Mouse (Mus musculus) left cerebral cortex, postnatal 36 days (tissue): ENCODE data around the gene Rasgef1a. TPM values are rescaled to one million over a fixed set of nuclear protein-coding genes. Genes with fewer than 3 reads are reported as not detected.
A peak's percentile ranks its signal among the peaks of the same experiment; 100 is the strongest.

Experiments
- DNase-seq, 2 experiments: peaks; one replicate each; pipeline ENCODE4 v3.0.0; 2021 to 2022; ENCODE audit warnings: low spot score in 2 of 2, mixed read lengths in 1 of 2
- intact Hi-C: fragments of 180-260 bp; cut with DNase I; formaldehyde crosslinking; loops from one replicate; pipeline ENCODE4 v1.15.1; 2025
- microRNA-seq: library from miRNA; unstranded; fragments of <30 nt; microRNA quantifications from one replicate; pipeline ENCODE4 v1.2.0, GENCODE M21; 2022
- total RNA-seq, 2 experiments: library from RNA; stranded (reverse); gene quantifications; 2 replicates each; pipeline ENCODE4 v1.2.3; 2021

Gene Rasgef1a
- total RNA-seq, 2 experiments from 2014 or later = 208 to 212 TPM

DNA sequence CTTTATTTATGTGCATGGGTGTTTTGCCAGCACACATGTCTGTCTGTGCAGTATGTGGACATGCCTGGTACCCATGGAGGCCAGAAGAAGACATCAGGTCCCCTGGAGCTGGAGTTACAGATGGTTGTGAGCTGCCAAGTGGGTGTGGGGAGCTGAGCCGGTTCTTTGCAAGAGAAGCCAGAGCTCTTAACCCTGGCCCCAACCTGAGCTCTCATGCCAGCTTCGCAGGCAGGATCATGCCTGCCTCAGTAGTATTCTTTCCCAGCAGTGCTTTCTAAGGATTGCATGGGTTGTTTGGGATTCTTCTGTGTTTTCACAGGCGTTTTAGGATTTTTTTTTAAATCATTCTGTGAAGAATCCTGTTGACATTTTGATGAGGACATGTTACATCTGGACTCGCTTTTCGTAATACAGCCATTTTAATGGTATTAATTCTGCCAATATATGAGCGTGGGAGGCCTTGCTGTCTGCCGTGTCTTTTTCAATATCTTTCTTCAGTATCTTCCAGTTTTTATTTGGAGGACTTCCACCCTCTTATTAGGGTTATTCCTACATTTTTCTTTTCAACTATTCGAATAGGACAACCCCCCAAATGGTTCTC lies 86.6 kb downstream of the Rasgef1a start:
- intact Hi-C loops = loop anchor here (10.0 kb wide), 1 partner anchor 163 kb away; the partner anchor contains the start of gene Fxyd4
- DNase-seq = no peak

DNA sequence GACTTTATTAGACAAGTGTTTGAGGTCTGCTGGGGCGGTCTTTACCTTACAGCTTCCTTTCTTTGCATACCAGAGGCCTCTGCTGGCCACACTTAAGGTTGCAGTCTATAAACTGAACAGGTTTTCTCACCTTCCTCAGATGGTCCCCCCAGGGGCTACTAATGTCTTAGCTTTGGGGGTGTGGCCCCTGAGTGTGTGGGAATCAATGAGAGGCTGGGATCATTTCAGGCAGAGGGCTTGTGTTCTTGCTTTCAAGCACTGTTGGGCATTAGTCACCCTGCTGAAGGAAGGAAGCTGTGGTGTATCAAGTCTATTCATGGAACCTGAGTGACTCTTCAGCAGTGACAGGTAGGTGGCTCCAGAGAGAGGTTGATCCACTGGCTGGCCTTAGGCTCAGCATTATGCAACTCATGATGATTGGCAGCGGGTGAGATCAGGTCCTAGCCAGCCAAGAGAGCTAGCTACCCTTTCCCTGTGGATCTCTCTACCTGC lies 88.1 kb downstream of the Rasgef1a start:
- no peak for DNase-seq
- intact Hi-C loops = loop anchor here (10.0 kb wide), 1 partner anchor 165 kb away; the partner anchor contains the start of gene Fxyd4

DNA sequence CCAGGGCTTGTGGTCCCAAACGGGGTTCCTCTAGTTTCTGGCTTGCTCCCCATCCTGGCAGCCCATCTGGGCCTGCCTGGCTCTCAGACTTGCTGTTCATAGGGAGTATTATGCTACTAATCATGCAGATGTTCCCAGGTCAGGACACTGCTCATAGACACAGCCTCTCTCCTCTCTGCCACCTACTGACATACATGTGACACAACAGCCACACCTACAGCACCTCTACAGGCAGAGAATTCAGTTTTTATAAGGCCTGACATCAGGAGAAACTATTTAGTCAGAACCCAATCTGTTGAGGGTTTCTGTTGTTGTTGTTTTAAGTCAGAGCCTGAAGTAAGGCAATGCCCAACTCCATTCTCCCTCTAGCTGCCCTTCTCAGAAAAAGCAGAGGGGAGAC lies 100.6 kb downstream of the Rasgef1a start:
- intact Hi-C loops = no loop called here
- DNase-seq = no peak

DNA sequence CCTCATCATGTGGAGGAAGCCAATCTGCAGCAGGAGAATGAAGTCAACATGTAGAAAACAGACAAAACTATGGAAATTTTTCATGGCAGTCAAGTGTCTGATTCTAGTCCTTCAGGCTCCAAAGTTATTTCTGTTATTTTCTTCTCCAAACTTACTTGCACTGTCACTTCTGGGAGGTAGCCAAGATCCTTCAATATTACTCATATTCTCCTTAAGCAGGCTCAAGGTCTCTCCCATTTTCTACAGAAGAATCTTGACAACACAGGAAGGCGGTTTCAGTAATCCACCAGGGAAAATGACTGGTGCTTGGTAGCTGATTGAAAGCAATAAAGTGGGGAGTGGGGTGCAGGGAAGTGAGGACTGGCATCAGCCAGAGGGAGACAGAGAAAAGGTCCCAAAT lies 111.5 kb downstream of the Rasgef1a start:
- no peak for DNase-seq
- intact Hi-C loops = no loop called here

DNA sequence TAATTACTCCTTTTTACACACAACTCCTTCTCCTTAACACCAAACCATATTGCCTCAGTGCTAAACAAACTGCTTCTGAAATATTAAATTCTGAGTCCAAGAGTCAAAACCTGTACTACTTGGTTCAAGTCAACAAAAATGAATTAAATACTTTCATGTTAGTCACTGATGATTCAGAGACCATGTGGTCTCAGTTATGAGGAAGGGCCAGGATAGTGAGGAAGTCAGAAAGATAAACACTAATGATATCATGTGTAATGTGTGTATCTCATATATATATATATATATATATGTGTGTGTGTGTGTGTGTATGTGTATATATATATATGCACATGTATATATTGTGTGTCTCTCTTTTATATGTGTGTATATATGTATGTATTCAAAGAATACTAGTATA lies 115.3 kb downstream of the Rasgef1a start:
- DNase-seq = no peak

GRCm38 (mm10) chr6:118127198-118127597 lies 116.0 kb downstream of the Rasgef1a start:
- no peak for DNase-seq
- intact Hi-C loops = no loop called here

More for the DNA sequence above, 115.3 kb downstream of the Rasgef1a start:
- intact Hi-C loops = no loop called here

DNA sequence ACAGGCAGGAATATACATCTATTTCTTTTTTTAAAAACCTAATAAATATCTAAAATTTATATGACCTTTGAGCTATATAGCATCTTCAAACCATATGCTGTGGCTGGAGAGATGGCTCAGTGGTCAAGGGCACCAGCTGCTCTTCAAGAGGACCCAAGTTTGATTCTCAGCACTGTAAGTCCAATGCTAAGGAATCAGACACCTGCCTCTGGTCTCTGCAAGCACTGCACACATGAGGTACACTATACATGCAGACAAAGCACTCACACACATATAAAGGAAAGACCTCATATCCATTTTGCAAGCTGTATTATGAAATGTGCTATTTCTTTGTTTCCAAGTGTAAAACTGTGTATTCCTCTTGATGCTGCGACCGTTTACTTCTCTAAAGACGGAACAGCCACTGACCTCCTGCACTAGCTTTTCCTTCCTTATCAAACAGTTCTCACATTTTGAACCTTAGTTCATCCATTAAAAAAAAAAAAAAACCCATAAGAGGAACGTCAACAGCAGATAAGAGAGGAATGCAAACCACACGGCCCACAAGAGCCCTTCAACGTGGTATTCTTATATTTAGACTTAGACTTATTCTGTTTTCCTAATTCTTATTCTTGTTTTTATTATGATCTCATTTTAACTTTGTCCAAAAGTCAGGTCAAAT lies 116.7 kb downstream of the Rasgef1a start:
- intact Hi-C loops = no loop called here
- no peak for DNase-seq

DNA sequence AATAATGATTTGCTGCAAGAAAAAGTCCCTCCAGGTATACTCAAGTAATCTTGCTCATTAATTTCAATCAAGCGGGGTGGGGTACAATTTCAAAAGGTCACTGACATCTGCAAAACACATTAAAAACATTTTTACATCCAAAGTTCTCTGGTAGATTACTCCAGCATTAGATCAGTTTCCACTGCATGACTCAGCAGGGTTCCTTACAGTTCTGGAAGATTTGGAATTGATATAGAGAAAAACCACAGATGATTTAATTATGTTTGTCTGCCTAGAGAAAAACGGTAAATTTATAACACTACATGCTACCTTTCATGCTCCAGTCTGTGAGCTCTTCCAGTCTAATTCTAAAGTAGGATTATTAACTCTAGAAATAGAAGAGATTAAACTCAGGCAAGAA lies 118.8 kb downstream of the Rasgef1a start:
- no peak for DNase-seq
- intact Hi-C loops = no loop called here

DNA sequence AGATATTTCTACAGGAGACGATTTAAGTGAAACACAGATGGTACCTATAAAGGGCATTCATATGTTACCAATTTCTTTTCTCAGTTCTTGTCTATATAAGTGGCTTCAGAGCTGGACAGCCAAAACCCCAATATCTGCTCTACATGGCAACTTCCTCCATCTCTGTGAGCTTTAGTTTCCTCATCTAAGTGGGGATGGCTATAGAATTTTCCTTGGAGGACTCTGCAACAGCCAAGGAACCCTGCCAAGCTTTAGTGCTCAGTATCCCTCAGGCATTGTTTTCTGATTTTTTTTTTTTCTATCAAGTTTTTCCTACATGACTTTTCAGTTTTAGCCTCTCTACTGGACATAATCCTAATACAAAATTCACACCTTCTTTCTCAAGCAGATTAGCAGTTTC lies 123.2 kb downstream of the Rasgef1a start:
- no peak for DNase-seq
- intact Hi-C loops = no loop called here

DNA sequence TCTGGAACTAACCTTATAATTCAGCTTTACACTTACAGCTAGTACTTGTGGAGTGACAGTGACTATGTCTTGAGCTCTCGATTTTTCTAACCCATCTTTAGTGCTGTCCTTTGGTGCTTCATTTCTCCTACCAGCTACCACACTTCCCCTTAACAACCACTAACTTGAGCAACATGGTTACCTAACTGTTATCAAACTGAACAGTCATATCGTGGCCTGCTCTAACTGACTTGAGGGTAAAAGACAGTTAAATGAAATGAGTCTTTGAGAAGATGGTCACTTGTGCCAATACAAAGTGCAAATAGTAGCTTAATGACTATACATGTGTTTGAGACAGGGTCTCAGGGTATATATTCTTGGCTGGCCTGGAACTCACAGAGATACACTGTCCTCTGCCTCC lies 125.9 kb downstream of the Rasgef1a start:
- intact Hi-C loops = no loop called here
- no peak for DNase-seq

DNA sequence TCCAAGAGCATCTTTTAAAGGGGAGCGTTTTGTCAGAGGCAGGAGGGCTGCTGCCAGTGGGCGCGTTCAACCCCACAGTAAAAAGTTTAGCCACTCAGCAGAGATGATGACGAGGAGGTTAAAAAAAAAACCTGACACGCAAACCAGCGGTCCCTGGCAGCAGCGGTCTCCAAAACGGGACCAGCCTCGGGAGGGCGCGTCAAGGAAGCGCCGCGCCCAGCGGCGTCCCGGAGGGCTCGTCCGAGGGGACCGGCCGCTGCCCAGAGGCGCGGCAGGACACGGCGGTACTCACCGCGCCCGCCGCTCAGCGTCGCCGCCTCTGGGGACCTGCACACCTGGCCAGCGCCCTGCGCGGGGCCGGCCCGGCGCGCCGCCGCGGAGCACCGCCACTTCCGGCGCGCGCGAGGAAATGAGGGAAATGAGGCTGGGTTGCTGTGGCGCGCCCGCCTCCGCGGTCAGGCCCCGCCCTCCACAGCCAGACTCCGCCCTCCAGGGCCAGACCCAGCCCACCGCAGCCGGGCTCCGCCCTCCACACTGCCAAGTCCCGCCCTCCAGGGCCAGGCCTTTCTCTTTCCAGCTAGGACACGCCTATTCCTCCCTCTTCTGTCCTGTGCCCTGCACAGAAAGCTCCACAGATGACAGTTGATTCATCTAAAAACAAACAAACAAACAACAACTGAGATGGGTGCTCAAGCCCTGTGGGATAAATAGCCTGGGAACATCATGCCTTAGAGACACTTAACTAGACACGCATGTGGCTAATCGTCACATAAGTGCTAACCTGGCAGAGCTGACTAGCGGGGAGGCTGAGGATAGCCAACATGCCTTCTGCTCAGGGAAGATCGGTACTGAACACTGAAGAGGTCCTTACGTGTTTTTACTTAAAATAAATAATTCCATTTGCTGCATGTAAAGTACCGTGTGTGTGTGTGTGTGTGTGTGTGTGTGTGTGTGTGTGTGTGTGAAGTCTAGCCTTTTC lies 127.8 kb downstream of the Rasgef1a start, which contains the start of gene Csgalnact2:
Gene Csgalnact2 (minus strand): TSS at position 410 of the 979 bp plus-strand sequence.
- intact Hi-C loops = no loop called here
- DNase-seq = peak; percentile 91 to 93

DNA sequence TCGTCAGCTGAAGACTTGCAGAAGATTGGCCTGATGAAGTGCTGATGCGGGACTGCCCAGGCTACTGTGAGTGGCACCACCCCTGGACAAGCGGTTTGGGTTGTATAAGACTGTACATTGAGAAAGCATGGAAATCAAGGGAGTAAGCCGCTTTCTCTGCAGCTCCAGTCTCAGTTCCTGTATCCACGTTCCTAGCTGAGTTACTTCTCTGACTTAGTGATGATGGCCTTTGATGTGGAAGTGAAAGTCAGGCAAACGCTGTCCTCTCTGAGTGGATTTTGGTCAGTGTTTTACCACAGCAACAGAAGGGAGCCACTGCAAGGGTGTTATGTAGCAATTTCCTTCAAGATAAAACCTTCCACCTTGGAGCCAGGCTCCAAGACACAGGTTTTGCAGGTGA lies 129.7 kb downstream of the Rasgef1a start:
- DNase-seq = no peak
- intact Hi-C loops = no loop called here

Small RNA genes lying within 50 kb of the gene (microRNA-seq; reads per million reads assigned to microRNA genes)
- 49.5 reads per million, percentile 49 among the genes with 10 or more reads in this experiment for gene Mir7044

Other genes with a start within 250 kb of the Rasgef1a start
- 10 to 100 TPM; 60.2 to 64.9 TPM for gene Zfp637, start 170.3 kb upstream of the Rasgef1a start, total RNA-seq
- 10 to 100 TPM; 44.7 to 48.0 TPM for gene Zfp239, start 149.3 kb upstream of the Rasgef1a start, total RNA-seq
- gene Hnrnpf, start 111.1 kb upstream of the Rasgef1a start, total RNA-seq = 100 to 1,000 TPM; 122 to 123 TPM
- not detected for gene Fxyd4, start 73.7 kb upstream of the Rasgef1a start, total RNA-seq
- gene Csgalnact2, start 127.7 kb downstream of the Rasgef1a start, total RNA-seq = 10 to 100 TPM; 12.1 to 12.5 TPM
- gene Ret, start 186.3 kb downstream of the Rasgef1a start, total RNA-seq = 1 to 10 TPM; 3.4 to 4.4 TPM